Mouse (Mus musculus): ENCODE data around the gene Dbndd1. TPM values are rescaled to one million over a fixed set of nuclear protein-coding genes. Genes with fewer than 3 reads are reported as not detected.

Dbndd1 gene
- total and polyA plus RNA-seq, 3 experiments, result 0.55 to 2.1 TPM; not detected in 1

DNA sequence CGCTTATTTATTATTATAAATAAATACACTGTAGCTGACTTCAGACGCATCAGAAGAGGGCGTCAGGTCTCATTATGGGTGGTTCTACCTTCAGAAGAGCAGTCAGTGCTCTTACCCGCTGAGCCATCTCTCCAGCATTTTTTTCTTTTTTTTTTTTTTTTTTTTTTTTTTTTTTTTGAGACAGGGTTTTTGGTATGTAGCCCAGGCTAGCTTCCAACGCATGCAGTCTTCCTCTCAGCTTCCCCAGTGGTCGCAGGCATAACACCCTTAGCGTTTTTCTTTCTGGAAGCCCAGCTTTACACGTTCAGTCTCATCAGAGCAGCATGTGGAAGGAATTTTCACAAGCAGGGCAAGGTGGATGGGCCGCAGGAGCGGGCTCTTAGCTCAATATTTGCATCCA, 2.9 kb upstream of the Dbndd1 start:
- Histone ChIP-seq H3K9me3 (replicated peaks; ENCODE audit: low read length) (no peaks in the 10 kb centered on the region), H3K4me3 (replicated peaks in 1 of 3; ENCODE audit: low read depth in 2 of 3, low read length in 2 of 3, poor library complexity in 1 of 3) (peak overlapping the region in 2 of 3 experiments; percentile 16 to 28), H3K27ac (ENCODE audit: insufficient read depth, low read depth) (no peak overlapping the region), H3K4me1 (ENCODE audit: control insufficient read depth in 1 of 2, insufficient read depth in 2 of 2) (peaks cover 6 to 21% of the 10 kb centered on the region in 2 experiments), H3K27me3 (replicated peaks) (peaks cover 44% of the 10 kb centered on the region), H3K4me2 (ENCODE audit: insufficient read depth, low read depth, poor library complexity, severe bottlenecking) (peak overlapping the region; percentile 87), H3K36me3 (replicated peaks in 1 of 2; ENCODE audit: control insufficient read depth in 1 of 2, insufficient read depth in 1 of 2, low read length in 1 of 2) (peaks cover 15 to 25% of the 10 kb centered on the region in 2 experiments), H3K79me2 (replicated peaks; ENCODE audit: control insufficient read depth, extremely low read depth, insufficient read depth, poor library complexity, severe bottlenecking) (0 out of 2 replicates have a peak, but pooled peaks cover 6% of the 10 kb centered on the region), H3K9ac (ENCODE audit: insufficient read depth, low read depth) (peak overlapping the region; percentile 40; the same call in 1 of the 2 replicates)
- DNase-seq (ENCODE audit: extremely low read depth), result no peak
- TF ChIP-seq E2F4 (IDR thresholded peaks at IDR 0.05; ENCODE audit: insufficient replicate concordance, low read depth, low read length), result no peak
- no peak for TF ChIP-seq RAD21 (IDR thresholded peaks at IDR 0.05; ENCODE audit: low read depth, low read length)
- no peak for TF ChIP-seq UBTF (IDR thresholded peaks at IDR 0.05; ENCODE audit: low read depth, low read length)
- TF ChIP-seq MAZ (IDR thresholded peaks at IDR 0.05; ENCODE audit: low read depth, low read length), result no peak
- TF ChIP-seq ZNF384 (IDR thresholded peaks at IDR 0.05; ENCODE audit: low read depth, low read length), result peak; percentile 78
- in situ Hi-C loops (cut with MboI; ENCODE audit: low pct_ligation_motif_present, low pct_unique_long_range_greater_than_20kb, low sequenced_read_pairs), result no loop called here
- dilution Hi-C loops (cut with MboI; ENCODE audit: extremely low pct_ligation_motif_present, extremely low pct_unique_long_range_greater_than_20kb, low sequenced_read_pairs), result no loop called here

DNA sequence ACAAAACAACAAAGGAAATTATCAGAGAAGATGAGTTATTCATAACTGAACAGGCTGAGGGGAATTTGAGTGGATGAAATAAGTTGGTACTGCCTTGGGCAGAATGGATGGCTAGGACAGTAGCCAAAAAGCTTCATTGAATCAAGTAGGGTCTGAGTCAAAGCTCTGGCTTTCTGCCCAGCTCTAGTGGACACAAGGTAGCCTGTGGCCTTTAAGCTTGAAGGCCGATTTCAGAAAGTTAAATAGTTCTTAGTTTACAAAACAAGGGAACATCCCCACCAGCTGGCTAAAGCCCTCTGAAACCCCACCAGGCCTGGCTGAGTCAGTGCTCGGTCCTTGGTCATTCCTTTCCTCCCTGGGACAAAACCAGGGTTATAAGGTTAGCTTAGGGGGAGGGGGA, 1.3 kb upstream of the Dbndd1 start:
- no peak for TF ChIP-seq MAX (IDR thresholded peaks at IDR 0.05; ENCODE audit: low read length)
- TF ChIP-seq MAZ (IDR thresholded peaks at IDR 0.05; ENCODE audit: low read depth, low read length), result no peak
- TF ChIP-seq POLR2A (IDR thresholded peaks at IDR 0.05; ENCODE audit: low read depth, low read length), result no peak
- no peak for TF ChIP-seq CHD2 (IDR thresholded peaks at IDR 0.05; ENCODE audit: low read length)
- no peak for TF ChIP-seq PAX5 (IDR thresholded peaks at IDR 0.05; ENCODE audit: low read length)
- no peak for TF ChIP-seq NELFE (IDR thresholded peaks at IDR 0.05; ENCODE audit: low read depth, low read length)
- no peak for TF ChIP-seq EP300 (IDR thresholded peaks at IDR 0.05; ENCODE audit: low read length)
- no peak for TF ChIP-seq MEF2A (IDR thresholded peaks at IDR 0.05; ENCODE audit: borderline replicate concordance, low read depth, low read length)
- no peak for TF ChIP-seq USF1 (IDR thresholded peaks at IDR 0.05; ENCODE audit: low read depth, low read length)
- no peak for TF ChIP-seq CHD1 (IDR thresholded peaks at IDR 0.05; ENCODE audit: low read depth, low read length)
- TF ChIP-seq NRF1 (IDR thresholded peaks at IDR 0.05; ENCODE audit: low read depth, low read length), result no peak
- TF ChIP-seq GABPA (IDR thresholded peaks at IDR 0.05; ENCODE audit: insufficient replicate concordance, low read depth, low read length), result no peak
- no peak for TF ChIP-seq HCFC1 (IDR thresholded peaks at IDR 0.05; ENCODE audit: low read depth, low read length)
- TF ChIP-seq MAFK (IDR thresholded peaks at IDR 0.05; ENCODE audit: insufficient replicate concordance, low read length), result no peak
- TF ChIP-seq BHLHE40 (IDR thresholded peaks at IDR 0.05; ENCODE audit: low read depth, low read length), result no peak
- no peak for TF ChIP-seq SMC3 (IDR thresholded peaks at IDR 0.05; ENCODE audit: low read depth, low read length)
- no peak for TF ChIP-seq TCF12 (IDR thresholded peaks at IDR 0.05; ENCODE audit: low read depth, low read length)
- DNase-seq (ENCODE audit: extremely low read depth), result no peak
- peaks cover 51% of the 10 kb centered on the region for H3K27me3 ChIP-seq (replicated peaks)

More for the DNA sequence above, 1.3 kb upstream of the Dbndd1 start:
- Histone ChIP-seq H3K36me3 (replicated peaks in 1 of 2; ENCODE audit: control insufficient read depth in 1 of 2, insufficient read depth in 1 of 2, low read length in 1 of 2) (peaks cover 3 to 11% of the 10 kb centered on the region in 2 experiments), H3K9ac (ENCODE audit: insufficient read depth, low read depth) (no peak overlapping the region), H3K9me3 (replicated peaks; ENCODE audit: low read length) (no peaks in the 10 kb centered on the region), H3K4me3 (replicated peaks in 1 of 3; ENCODE audit: low read depth in 2 of 3, low read length in 2 of 3, poor library complexity in 1 of 3) (no peak overlapping the region), H3K27ac (ENCODE audit: insufficient read depth, low read depth) (no peak overlapping the region), H3K4me2 (ENCODE audit: insufficient read depth, low read depth, poor library complexity, severe bottlenecking) (no peak overlapping the region), H3K4me1 (ENCODE audit: control insufficient read depth in 1 of 2, insufficient read depth in 2 of 2) (peaks cover 6 to 16% of the 10 kb centered on the region in 2 experiments), H3K79me2 (replicated peaks; ENCODE audit: control insufficient read depth, extremely low read depth, insufficient read depth, poor library complexity, severe bottlenecking) (0 out of 2 replicates have a peak, but pooled peaks cover 6% of the 10 kb centered on the region)
- dilution Hi-C loops (cut with MboI; ENCODE audit: extremely low pct_ligation_motif_present, extremely low pct_unique_long_range_greater_than_20kb, low sequenced_read_pairs), result no loop called here
- in situ Hi-C loops (cut with MboI; ENCODE audit: low pct_ligation_motif_present, low pct_unique_long_range_greater_than_20kb, low sequenced_read_pairs), result no loop called here
